In the genomic region with DNA sequence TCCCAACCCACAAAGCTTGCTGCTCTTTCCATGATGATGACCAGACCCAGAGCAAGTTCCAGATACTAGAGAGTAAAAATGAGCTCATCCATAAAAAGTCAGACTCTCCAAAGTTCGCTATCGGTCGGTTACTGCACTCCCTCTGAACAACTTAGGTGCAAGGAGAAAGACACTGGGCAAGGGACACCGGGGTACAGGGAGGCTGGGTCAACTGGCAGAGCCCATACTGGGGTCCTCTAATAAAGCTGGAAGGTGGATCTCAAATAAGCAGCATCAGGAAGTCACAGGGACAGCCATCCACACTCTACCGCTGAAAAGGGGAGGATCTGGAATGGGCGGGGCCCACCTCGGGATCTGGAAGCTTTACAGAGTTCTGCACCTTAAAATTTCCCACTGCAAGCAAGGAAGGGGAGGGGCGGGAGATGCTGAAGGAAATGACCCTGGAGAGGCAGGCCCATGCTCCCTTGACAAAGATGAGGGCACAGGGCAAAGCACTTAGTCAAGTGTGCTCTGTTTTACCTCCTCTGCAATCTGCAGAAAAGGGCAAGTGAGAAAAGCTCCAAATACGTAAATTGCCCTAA, we compare ENCODE assay signal across 8 mouse cellular contexts. TPM values are rescaled to one million over a fixed set of nuclear protein-coding genes. Genes with fewer than 3 reads are reported as not detected.
DNase-seq lines count a peak whose midpoint lies in the region; ATAC-seq lines count a peak whose summit lies in the region.

No protein-coding gene starts in this region.

- no peaks in the 10 kb centered on the region for H3K27me3 ChIP-seq in hindbrain, embryonic 15.5 days
- H3K27me3 ChIP-seq in liver, embryonic 12.5 days (replicated peaks): peaks cover 58% of the 10 kb centered on the region

- H3K4me2 ChIP-seq in hindbrain, embryonic 15.5 days: peak overlapping the region; percentile 89
- H3K4me2 ChIP-seq in liver, embryonic 12.5 days: peak overlapping the region; percentile 63

- H3K9me3 ChIP-seq in hindbrain, embryonic 15.5 days: no peaks in the 10 kb centered on the region
- no peaks in the 10 kb centered on the region for H3K9me3 ChIP-seq in liver, embryonic 12.5 days (replicated peaks)

- DNase-seq in MN1 (ENCODE audit: low spot score): peak; percentile 11
- peak; percentile 52 for DNase-seq in embryo, embryonic 11 days
- DNase-seq in thymus, postnatal 25 days: no peak
- no peak for DNase-seq in adrenal gland, postnatal 4 days (ENCODE audit: low spot score in 2 of 2)
- DNase-seq in right cerebral cortex, postnatal 36 days (ENCODE audit: low spot score in 2 of 2): no peak
- no peak for DNase-seq in B cell, adult 2 months

- peak overlapping the region; percentile 38; the same call in 1 of the 2 replicates for H3K9ac ChIP-seq in hindbrain, embryonic 15.5 days
- no peak overlapping the region; the same call in 1 of the 2 replicates for H3K9ac ChIP-seq in liver, embryonic 12.5 days

- no peak overlapping the region for H3K27ac ChIP-seq in hindbrain, embryonic 15.5 days (replicated peaks)
- no peak overlapping the region for H3K27ac ChIP-seq in liver, embryonic 12.5 days

- ATAC-seq in hindbrain, embryonic 15.5 days (ENCODE audit: low FRiP score, low read depth): no peak
- ATAC-seq in liver, embryonic 12.5 days: no peak

- H3K4me1 ChIP-seq in hindbrain, embryonic 15.5 days (replicated peaks): peaks cover 28% of the 10 kb centered on the region
- no peaks in the 10 kb centered on the region for H3K4me1 ChIP-seq in liver, embryonic 12.5 days

- H3K4me3 ChIP-seq in hindbrain, embryonic 15.5 days: peak overlapping the region; percentile 66
- H3K4me3 ChIP-seq in liver, embryonic 12.5 days: 0 out of 2 replicates have a peak overlapping the region, but pooled peaks have one; percentile 57

- 24% methylated on average over 9 of the region's 9 CpGs for WGBS in hindbrain, embryonic 15.5 days
- 34% methylated on average over 9 of the region's 9 CpGs for WGBS in liver, embryonic 12.5 days (ENCODE audit: insufficient replicate concordance)

- no peaks in the 10 kb centered on the region for H3K36me3 ChIP-seq in hindbrain, embryonic 15.5 days
- H3K36me3 ChIP-seq in liver, embryonic 12.5 days: no peaks in the 10 kb centered on the region

RNA-seq across cellular contexts. Expression of a gene that starts 3.0 kb away (rescaled TPM):
- 12.7 and 17.0 TPM in 2 replicates for polyA plus RNA-seq in hindbrain, embryonic 15.5 days (2015; fragmentation: Nextera tagmentation; extraction: Ambion mirVana)
- 13.2 and 14.1 TPM in 2 replicates for polyA plus RNA-seq in liver, embryonic 12.5 days (2016; fragmentation: Nextera tagmentation; extraction: Ambion mirVana)
- 10 to 100 TPM; 23.2 to 32.7 TPM for total RNA-seq in adrenal gland, postnatal 4 days (2021)

Comparison
In these comparisons a context has a peak if more than half of its experiments do, and no peak if none do; other contexts are left out.
1. DNase-seq: peak in MN1 (single experiment) and embryo, embryonic 11 days (single experiment); none in thymus, postnatal 25 days (single experiment), adrenal gland, postnatal 4 days (0 of 2), right cerebral cortex, postnatal 36 days (0 of 2) and B cell, adult 2 months (0 of 2).